Mouse (Mus musculus) forebrain, embryonic 14.5 days (tissue): ENCODE measurements around the gene Gadd45gip1. TPM values are rescaled to one million over a fixed set of nuclear protein-coding genes. Genes with fewer than 3 reads are reported as not detected.

Experiments
- ATAC-seq: fragments of 200-750 bp; cut with Nextera tagmentation; 2 replicates; pipeline ENCODE4 v1.8.0; 2017; ENCODE audit warnings: mild to moderate bottlenecking, moderate library complexity
- DNase-seq: peaks from one replicate; pipeline ENCODE4 v3.0.0-alpha.2; 2015; ENCODE audit warnings: low spot score
- H3K27ac ChIP-seq: fragments of 300-500 bp; sonication (generic); 2 replicates; pipeline ENCODE4 v1.5.1; 2014; ENCODE audit warnings: low read depth, mild to moderate bottlenecking, control low read depth, low read length, moderate library complexity
- H3K27me3 ChIP-seq: fragments of 300-500 bp; sonication (generic); replicated peaks from 2 replicates; pipeline ENCODE4 v1.6.1; 2014; ENCODE audit warnings: low read length, control low read depth, mixed read lengths; ENCODE audit not compliant: control insufficient read depth, insufficient read depth
- H3K36me3 ChIP-seq: fragments of 300-500 bp; sonication (generic); 2 replicates; pipeline ENCODE4 v1.6.1; 2014; ENCODE audit warnings: low read length, control low read depth; ENCODE audit not compliant: control insufficient read depth, insufficient read depth
- H3K4me1 ChIP-seq: fragments of 300-500 bp; sonication (generic); 2 replicates; pipeline ENCODE4 v1.6.1; 2014; ENCODE audit warnings: antibody characterized with exemption, low read length, control low read depth; ENCODE audit not compliant: control insufficient read depth, insufficient read depth
- H3K4me2 ChIP-seq: fragments of 300-500 bp; sonication (generic); 2 replicates; pipeline ENCODE4 v1.6.1; 2014; ENCODE audit warnings: mild to moderate bottlenecking, control low read depth, low read length
- H3K4me3 ChIP-seq: fragments of 300-500 bp; sonication (generic); 2 replicates; pipeline ENCODE4 v1.5.1; 2014; ENCODE audit warnings: low read depth, low read length, control low read depth
- H3K9ac ChIP-seq: fragments of 300-500 bp; sonication (generic); 2 replicates; pipeline ENCODE4 v1.6.1; 2014; ENCODE audit warnings: mild to moderate bottlenecking, low read length, control low read depth, moderate library complexity
- H3K9me3 ChIP-seq: fragments of 300-500 bp; sonication (generic); replicated peaks from 2 replicates; pipeline ENCODE4 v1.6.1; 2016; ENCODE audit warnings: low read length, control low read depth, mixed read lengths; ENCODE audit not compliant: control insufficient read depth
- WGBS: fragments of 180-500 bp; shearing (Covaris S2); extraction: QIAGEN DNeasy Blood & Tissue Kit; methylation state at CpG from one replicate; pipeline ENCODE4 v1.1.7; 2014; 5-methylcytosine and 5-hydroxymethylcytosine counted together
- polyA plus RNA-seq: library from polyadenylated mRNA; unstranded; fragments of >200 nt; fragmentation: Nextera tagmentation; extraction: Ambion mirVana; gene quantifications from 2 replicates; pipeline ENCODE4 v1.2.1, GENCODE M21; 2014

The Gadd45gip1 gene
- polyA plus RNA-seq, 1 experiment from 2014 or later, result 41.3 TPM

GRCm38 (mm10) chr8:84785756-84786677, 45.3 kb upstream of the Gadd45gip1 start:
- 10% methylated on average over 38 of the region's 38 CpGs for WGBS
- peaks cover 69% of the 10 kb centered on the region for H3K4me1 ChIP-seq
- peaks cover 63% of the 10 kb centered on the region for H3K27me3 ChIP-seq

GRCm38 (mm10) chr8:84786801-84787467, 44.4 kb upstream of the Gadd45gip1 start:
- peaks cover 65% of the 10 kb centered on the region for H3K4me1 ChIP-seq
- DNase-seq, result no peak
- 0 out of 2 replicates have a peak, but pooled peaks cover 2% of the 10 kb centered on the region for H3K36me3 ChIP-seq
- 22% methylated on average over 11 of the region's 11 CpGs for WGBS
- H3K27me3 ChIP-seq, result peaks cover 55% of the 10 kb centered on the region
- H3K9me3 ChIP-seq, result no peaks in the 10 kb centered on the region
- no peak for ATAC-seq
- peak overlapping the region; percentile 55 for H3K4me2 ChIP-seq
- no peak overlapping the region for H3K4me3 ChIP-seq
- peak overlapping the region; percentile 78 for H3K27ac ChIP-seq
- peak overlapping the region; percentile 77 for H3K9ac ChIP-seq

More at GRCm38 (mm10) chr8:84785756-84786677, 45.3 kb upstream of the Gadd45gip1 start:
- H3K9ac ChIP-seq, result peak overlapping the region; percentile 77
- no peaks in the 10 kb centered on the region for H3K9me3 ChIP-seq
- DNase-seq (no peak), ATAC-seq (no peak)
- peak overlapping the region; percentile 78 for H3K27ac ChIP-seq
- 0 out of 2 replicates have a peak, but pooled peaks cover 2% of the 10 kb centered on the region for H3K36me3 ChIP-seq
- peak overlapping the region; percentile 20 for H3K4me3 ChIP-seq
- peak overlapping the region; percentile 55 for H3K4me2 ChIP-seq

GRCm38 (mm10) chr8:84787523-84788302, 43.6 kb upstream of the Gadd45gip1 start:
- Histone ChIP-seq H3K9ac (peak overlapping the region; percentile 77), H3K4me3 (no peak overlapping the region), H3K27me3 (peaks cover 48% of the 10 kb centered on the region), H3K4me2 (peak overlapping the region; percentile 55), H3K9me3 (no peaks in the 10 kb centered on the region), H3K27ac (peak overlapping the region; percentile 78), H3K36me3 (0 out of 2 replicates have a peak, but pooled peaks cover 2% of the 10 kb centered on the region), H3K4me1 (peaks cover 64% of the 10 kb centered on the region)
- 12% methylated on average over 14 of the region's 14 CpGs for WGBS
- peak; percentile 57 for ATAC-seq
- no peak for DNase-seq

GRCm38 (mm10) chr8:84788896-84789295, 42.4 kb upstream of the Gadd45gip1 start:
- no peak overlapping the region for H3K4me3 ChIP-seq

GRCm38 (mm10) chr8:84789345-84789744, 42.0 kb upstream of the Gadd45gip1 start:
- ATAC-seq (no peak), DNase-seq (no peak)
- Histone ChIP-seq H3K9ac (no peak overlapping the region; the same call in 1 of the 2 replicates), H3K4me3 (no peak overlapping the region; the same call in 1 of the 2 replicates), H3K36me3 (0 out of 2 replicates have a peak, but pooled peaks cover 2% of the 10 kb centered on the region), H3K27ac (peak overlapping the region; percentile 79), H3K4me2 (peak overlapping the region; percentile 31), H3K4me1 (peaks cover 62% of the 10 kb centered on the region), H3K9me3 (no peaks in the 10 kb centered on the region), H3K27me3 (peaks cover 40% of the 10 kb centered on the region)
- WGBS, result 37% methylated on average over 5 of the region's 5 CpGs

More at GRCm38 (mm10) chr8:84788896-84789295, 42.4 kb upstream of the Gadd45gip1 start:
- WGBS, result 15% methylated on average over 11 of the region's 11 CpGs
- H3K4me1 ChIP-seq, result peaks cover 65% of the 10 kb centered on the region
- DNase-seq (no peak), ATAC-seq (no peak)
- 0 out of 2 replicates have a peak, but pooled peaks cover 2% of the 10 kb centered on the region for H3K36me3 ChIP-seq
- peaks cover 42% of the 10 kb centered on the region for H3K27me3 ChIP-seq
- peak overlapping the region; percentile 31 for H3K4me2 ChIP-seq
- H3K9ac ChIP-seq, result peak overlapping the region; percentile 77; the same call in 1 of the 2 replicates
- peak overlapping the region; percentile 79 for H3K27ac ChIP-seq
- no peaks in the 10 kb centered on the region for H3K9me3 ChIP-seq

- H3K27me3 ChIP-seq, result peaks cover 37% of the 10 kb centered on the region
Measured at GRCm38 (mm10) chr8:84789855-84790486, 41.4 kb upstream of the Gadd45gip1 start.

GRCm38 (mm10) chr8:84790537-84790936, 40.8 kb upstream of the Gadd45gip1 start:
- WGBS, result 74% methylated on average over 2 of the region's 2 CpGs
- ATAC-seq (no peak), DNase-seq (no peak)
- peaks cover 37% of the 10 kb centered on the region for H3K27me3 ChIP-seq
- H3K4me2 ChIP-seq, result peak overlapping the region; percentile 31
- H3K4me1 ChIP-seq, result peaks cover 67% of the 10 kb centered on the region
- H3K9ac ChIP-seq, result peak overlapping the region; percentile 37; the same call in 1 of the 2 replicates
- H3K9me3 ChIP-seq, result no peaks in the 10 kb centered on the region
- H3K27ac ChIP-seq, result peak overlapping the region; percentile 79
- H3K36me3 ChIP-seq, result 0 out of 2 replicates have a peak, but pooled peaks cover 3% of the 10 kb centered on the region
- H3K4me3 ChIP-seq, result no peak overlapping the region

More at GRCm38 (mm10) chr8:84789855-84790486, 41.4 kb upstream of the Gadd45gip1 start:
- Histone ChIP-seq H3K27ac (peak overlapping the region; percentile 79), H3K9ac (peak overlapping the region; percentile 37), H3K36me3 (0 out of 2 replicates have a peak, but pooled peaks cover 2% of the 10 kb centered on the region), H3K4me1 (peaks cover 62% of the 10 kb centered on the region), H3K4me2 (peak overlapping the region; percentile 31), H3K4me3 (no peak overlapping the region), H3K9me3 (no peaks in the 10 kb centered on the region)
- ATAC-seq (peak; percentile 2; the same call in 1 of the 2 replicates), DNase-seq (no peak)
- 42% methylated on average over 9 of the region's 9 CpGs for WGBS
